Mouse (Mus musculus) cerebellum, postnatal 4 days (tissue): ENCODE data around the gene Manba.

Experiments used
- DNase-seq, 2 experiments: peaks; one replicate each; pipeline ENCODE4 v3.0.0; 2022; ENCODE audit warnings: low spot score in 2 of 2, mixed read lengths in 1 of 2

Manba gene

GRCm38 (mm10) chr3:135529670-135530069 is 44.3 kb downstream of the Manba start:
- DNase-seq: no peak

DNA sequence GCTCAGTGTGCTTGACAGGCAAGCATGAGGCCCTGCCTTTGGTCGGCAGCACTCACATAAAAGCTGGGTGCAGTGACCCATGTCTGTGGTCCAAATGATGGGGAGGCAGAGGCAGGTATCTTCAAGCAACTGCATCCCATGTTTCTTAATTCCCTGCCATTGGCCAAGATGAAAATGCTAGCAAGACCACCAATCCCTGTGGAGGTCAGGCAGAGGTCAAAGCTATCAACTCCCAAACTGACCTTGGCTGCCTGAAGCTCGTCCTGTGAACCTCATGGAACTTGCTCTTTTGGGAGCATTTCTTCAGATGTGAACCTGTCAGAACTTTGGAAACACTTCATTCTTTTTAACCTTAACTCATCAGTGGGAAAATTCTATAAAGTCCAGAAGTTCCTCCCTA is 46.4 kb downstream of the Manba start:
- DNase-seq: no peak

- DNase-seq: no peak
Measured at GRCm38 (mm10) chr3:135534103-135534502, 48.7 kb downstream of the Manba start.

GRCm38 (mm10) chr3:135546212-135546923 is 61.0 kb downstream of the Manba start:
- no peak for DNase-seq

DNA sequence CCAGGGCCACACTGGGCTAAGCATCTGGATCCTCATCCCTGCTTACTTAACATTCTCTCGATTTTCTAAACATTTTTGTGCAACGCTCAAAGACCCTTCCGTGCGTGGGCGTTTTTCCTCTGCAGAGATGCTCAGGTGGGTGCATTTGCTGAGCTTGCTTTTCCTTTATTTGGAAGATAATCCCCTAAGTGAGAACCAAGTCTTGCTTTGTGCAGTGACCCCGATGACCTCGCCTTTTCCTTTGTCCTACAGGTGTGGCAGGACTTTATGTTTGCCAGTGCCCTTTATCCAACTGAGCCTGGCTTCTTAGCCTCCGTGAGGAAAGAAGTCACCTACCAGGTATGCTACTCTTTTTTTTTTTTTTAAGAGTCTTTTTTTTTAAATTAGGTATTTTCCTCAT is 61.9 kb downstream of the Manba start:
- DNase-seq: no peak

GRCm38 (mm10) chr3:135552874-135553273 is 67.5 kb downstream of the Manba start:
- DNase-seq: no peak

- DNase-seq: no peak
Measured at GRCm38 (mm10) chr3:135555192-135555591, 69.8 kb downstream of the Manba start.

GRCm38 (mm10) chr3:135556052-135556587 is 70.7 kb downstream of the Manba start:
- no peak for DNase-seq

- DNase-seq: no peak
Measured at GRCm38 (mm10) chr3:135556851-135557662, 71.6 kb downstream of the Manba start.

- no peak for DNase-seq
Measured at GRCm38 (mm10) chr3:135562036-135562435, 76.6 kb downstream of the Manba start.

DNA sequence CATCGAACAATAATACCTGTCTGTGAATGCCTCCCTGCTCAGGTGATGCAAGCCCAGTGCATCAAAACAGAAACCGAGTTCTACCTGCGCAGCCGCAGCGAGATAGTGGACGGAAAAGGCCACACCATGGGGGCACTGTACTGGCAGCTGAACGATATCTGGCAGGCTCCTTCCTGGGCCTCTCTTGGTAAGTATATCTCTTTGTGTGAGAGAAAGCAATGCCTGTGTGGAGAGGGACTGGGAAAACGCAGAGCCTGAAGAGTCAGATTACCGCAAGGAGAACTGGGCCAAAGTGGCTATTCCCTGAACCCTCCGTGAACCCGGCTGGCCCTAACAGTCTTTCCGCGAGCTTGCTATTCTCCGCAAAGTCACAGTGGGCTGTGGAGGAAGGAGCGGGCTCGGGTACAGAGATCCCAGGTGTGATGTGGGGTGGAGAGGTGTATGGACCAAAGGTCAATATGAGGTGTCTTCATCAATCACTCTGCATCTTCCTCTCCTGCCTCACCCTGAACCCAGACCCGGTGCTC is 77.8 kb downstream of the Manba start:
- DNase-seq: no peak

- no peak for DNase-seq
Measured at GRCm38 (mm10) chr3:135564706-135565105, 79.3 kb downstream of the Manba start.

DNA sequence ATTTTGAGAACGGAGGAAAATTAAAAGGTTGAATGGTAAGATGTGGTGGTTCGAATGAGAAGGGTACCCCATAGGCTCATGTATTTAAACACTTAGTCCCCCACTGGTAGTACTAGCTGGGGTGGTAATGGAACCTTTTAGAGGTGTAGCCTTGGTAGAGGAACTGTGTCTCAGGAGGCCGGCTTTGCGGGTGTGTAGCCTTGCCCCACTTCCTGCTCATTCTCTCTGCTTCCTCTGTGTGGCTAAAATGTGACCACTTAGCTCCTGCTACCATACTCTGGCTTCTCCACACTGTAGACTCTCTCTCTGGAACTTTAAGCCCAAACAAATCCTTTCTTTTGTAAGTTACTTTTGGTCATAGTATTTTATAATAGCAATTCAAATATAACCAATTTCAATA is 79.9 kb downstream of the Manba start:
- DNase-seq: no peak

GRCm38 (mm10) chr3:135567888-135568287 is 82.5 kb downstream of the Manba start:
- DNase-seq: no peak

GRCm38 (mm10) chr3:135568633-135569032 is 83.2 kb downstream of the Manba start:
- no peak for DNase-seq

DNA sequence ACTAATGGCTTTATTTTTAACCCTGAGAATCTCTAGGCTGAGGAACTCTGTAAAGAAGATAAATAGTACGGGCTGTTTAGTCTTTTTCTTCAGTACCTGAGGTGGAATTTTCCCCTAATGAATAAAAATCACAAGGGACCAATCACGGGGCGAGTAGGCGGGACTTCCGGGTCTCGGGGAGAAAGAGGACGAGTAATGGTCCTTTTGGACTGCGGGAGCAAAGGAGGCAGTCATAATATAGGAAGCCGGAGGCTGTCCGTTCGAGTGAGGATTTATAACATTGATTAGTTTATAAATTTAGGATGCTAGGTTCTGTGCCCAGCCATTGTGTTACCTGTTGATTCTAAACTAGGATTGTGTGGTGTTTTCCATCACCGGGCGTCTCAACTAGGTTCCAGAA is 86.1 kb downstream of the Manba start:
- DNase-seq: no peak

- no peak for DNase-seq
Measured at GRCm38 (mm10) chr3:135573051-135573450, 87.6 kb downstream of the Manba start.

DNA sequence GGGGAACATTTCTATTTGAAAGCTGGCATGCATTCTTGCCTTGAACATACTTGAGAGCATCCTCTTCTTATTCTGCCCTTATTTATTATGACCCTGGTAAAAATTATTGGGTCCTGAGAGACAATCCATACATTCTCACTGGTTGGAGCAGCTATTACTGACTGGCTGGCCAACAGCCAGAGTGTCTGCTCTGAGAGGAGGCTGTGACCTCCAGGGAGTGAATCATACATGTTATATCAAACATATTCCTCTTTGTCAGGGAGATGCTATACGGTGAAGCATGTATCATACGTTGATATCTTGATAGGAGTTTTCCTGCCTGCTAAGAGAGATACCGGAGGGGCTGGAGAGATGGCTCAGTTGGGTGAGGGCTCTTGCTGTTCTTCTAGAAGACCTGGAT is 89.7 kb downstream of the Manba start:
- no peak for DNase-seq

DNA sequence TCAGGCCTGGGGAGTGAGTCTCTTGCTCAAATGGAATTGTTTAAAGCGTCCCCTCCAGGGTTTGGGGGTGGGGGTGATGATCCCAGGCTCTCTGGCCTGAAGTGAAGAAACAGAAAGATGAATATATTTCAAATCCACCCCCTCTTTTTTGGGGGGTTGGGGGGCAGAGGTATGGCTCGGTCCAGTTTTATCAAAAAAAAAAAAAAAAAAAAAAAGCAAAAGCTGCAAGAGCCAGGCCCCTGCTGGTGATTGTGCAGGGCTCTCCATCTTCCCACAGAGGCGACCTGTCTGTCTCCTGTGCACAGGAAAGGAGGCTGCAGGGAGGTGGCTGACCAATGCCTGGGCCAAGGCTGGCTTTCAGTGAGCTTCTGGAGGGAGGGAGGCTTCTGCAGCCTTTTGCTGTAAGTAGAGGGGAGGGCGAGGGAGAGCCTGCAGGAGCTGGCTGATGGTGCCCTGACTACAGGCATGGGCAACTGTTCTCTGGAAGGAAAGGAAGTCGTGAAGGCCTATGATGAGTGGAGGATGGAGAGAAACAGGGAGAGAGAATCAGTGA is 93.3 kb downstream of the Manba start:
- no peak for DNase-seq

DNA sequence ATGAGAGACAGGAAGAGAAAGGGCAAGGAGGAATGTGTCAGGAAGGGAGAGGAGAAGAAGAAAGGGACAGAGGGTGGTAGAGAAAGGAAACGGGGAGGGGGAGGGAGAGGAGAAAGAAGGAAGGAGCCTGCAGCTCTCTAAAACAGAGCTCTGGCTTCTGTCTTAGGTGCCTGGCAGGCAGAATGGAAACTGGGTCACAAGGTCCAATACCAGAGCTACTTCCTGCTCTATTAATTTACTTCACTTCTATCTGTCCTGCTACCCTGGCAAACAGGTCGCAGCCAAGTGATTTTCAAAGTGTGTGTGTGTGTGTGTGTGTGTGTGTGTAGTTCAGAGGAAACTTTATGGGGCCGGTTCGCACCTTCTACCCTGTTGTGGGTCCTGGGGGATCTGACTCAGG is 93.8 kb downstream of the Manba start:
- no peak for DNase-seq

DNA sequence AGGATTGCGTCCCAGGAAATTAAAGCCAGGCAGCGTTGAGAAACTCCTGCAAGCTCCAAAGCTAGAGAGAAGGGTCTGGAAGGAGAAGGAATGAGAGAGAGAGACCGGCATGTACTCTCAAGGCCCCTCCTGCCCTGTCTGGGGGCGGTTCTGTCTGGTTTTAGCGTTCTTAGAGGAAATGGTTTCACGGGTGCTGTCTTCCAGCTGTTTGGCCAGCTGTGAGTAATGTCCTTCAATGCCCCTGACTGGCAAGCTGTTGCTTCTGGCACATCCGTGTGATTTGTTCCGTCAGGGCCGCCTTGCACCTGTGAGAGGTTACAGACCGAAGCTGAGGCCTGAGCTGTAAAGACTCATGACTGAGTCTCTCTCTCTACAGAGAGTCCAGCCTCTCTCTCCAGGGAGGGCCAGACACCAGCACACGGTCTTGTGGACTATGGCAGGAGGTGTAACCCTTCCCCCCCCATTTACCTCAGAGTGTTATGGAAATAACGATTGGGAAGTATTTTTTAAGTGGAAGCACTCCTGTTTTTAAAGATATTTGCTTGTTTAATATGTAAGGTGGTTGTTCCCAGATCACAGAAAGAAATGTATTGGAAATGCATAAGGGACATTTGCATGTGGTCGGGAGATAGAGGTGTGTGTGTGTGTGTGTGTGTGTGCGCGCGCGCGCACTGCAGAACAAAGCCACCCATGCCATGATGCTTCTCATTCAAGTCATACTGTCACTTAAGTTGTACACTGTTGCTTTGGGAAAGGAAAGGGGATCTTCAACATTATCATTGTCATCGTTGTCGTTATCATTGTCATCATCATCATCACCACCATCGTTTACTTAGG is 95.2 kb downstream of the Manba start:
- DNase-seq: no peak
